Mouse (Mus musculus) G1E (cell line): Measurements from ENCODE around the gene Cc2d2a. TPM values are rescaled to one million over a fixed set of nuclear protein-coding genes. Genes with fewer than 3 reads are reported as not detected.

Experiments
- ATAC-seq: 2 replicates; pipeline ENCODE4 v1.8.0; 2016; ENCODE audit warnings: mild to moderate bottlenecking; ENCODE audit not compliant: insufficient number of reproducible peaks, poor library complexity, low FRiP score, severe bottlenecking; ENCODE audit errors: extremely low read depth
- DNase-seq: peaks from one replicate; pipeline ENCODE4 v3.0.0; 2012; ENCODE audit warnings: low spot score
- H3K27me3 ChIP-seq: 2 replicates; pipeline ENCODE4 v1.6.1; 2012; ENCODE audit warnings: mild to moderate bottlenecking, low read length, inconsistent platforms; ENCODE audit not compliant: insufficient read depth
- H3K36me3 ChIP-seq: replicated peaks from 2 replicates; pipeline ENCODE3; 2012; ENCODE audit warnings: mild to moderate bottlenecking, inconsistent platforms
- H3K4me1 ChIP-seq: 2 replicates; pipeline ENCODE4 v1.6.1; 2012; ENCODE audit warnings: low read depth, low read length, inconsistent platforms, mixed read lengths; ENCODE audit not compliant: insufficient read depth
- H3K4me3 ChIP-seq: 2 replicates; pipeline ENCODE4 v1.5.1; 2012; ENCODE audit warnings: low read depth, mild to moderate bottlenecking, inconsistent platforms, low read length, moderate library complexity, mixed read lengths
- H3K9me3 ChIP-seq: replicated peaks from 2 replicates; pipeline ENCODE4 v1.6.1; 2012; ENCODE audit warnings: inconsistent platforms
- CTCF ChIP-seq: IDR thresholded peaks from 2 replicates; pipeline ENCODE4 v1.5.1; 2012; ENCODE audit warnings: low read depth, low read length, inconsistent platforms, mixed read lengths
- GATA1 ChIP-seq: IDR thresholded peaks from 2 replicates; pipeline ENCODE4 v1.6.1; 2012; ENCODE audit warnings: borderline replicate concordance, low read length, inconsistent platforms, mixed read lengths
- GATA2 ChIP-seq: IDR thresholded peaks from 2 replicates; pipeline ENCODE4 v1.6.1; 2012; ENCODE audit warnings: low read depth, low read length, inconsistent platforms, borderline replicate concordance
- POLR2AphosphoS5 ChIP-seq: IDR thresholded peaks from 2 replicates; pipeline ENCODE4 v1.6.1; 2012; ENCODE audit warnings: low read depth, low read length, inconsistent platforms; ENCODE audit not compliant: insufficient replicate concordance
- TAL1 ChIP-seq: conservative IDR thresholded peaks from 2 replicates; pipeline ENCODE4 v1.6.1; 2012; ENCODE audit warnings: low read depth, low read length, inconsistent platforms, mixed read lengths
- polyA plus RNA-seq: library from polyadenylated mRNA; stranded (reverse); fragments of >175 nt; gene quantifications from 2 replicates; pipeline ENCODE4 v1.2.3, GENCODE M21; 2012
- total RNA-seq, 2 experiments: library from RNA; stranded (forward) in 1 of 2; stranded (reverse) in 1 of 2; fragments of 200-1000 nt in 1 of 2; fragments of >200 nt in 1 of 2; fragmentation: Nextera tagmentation in 1 of 2; gene quantifications; 2 replicates each; pipeline ENCODE4 v1.2.3; 2014 to 2017

The Cc2d2a gene
- total and polyA plus RNA-seq, 3 experiments: not detected

DNA sequence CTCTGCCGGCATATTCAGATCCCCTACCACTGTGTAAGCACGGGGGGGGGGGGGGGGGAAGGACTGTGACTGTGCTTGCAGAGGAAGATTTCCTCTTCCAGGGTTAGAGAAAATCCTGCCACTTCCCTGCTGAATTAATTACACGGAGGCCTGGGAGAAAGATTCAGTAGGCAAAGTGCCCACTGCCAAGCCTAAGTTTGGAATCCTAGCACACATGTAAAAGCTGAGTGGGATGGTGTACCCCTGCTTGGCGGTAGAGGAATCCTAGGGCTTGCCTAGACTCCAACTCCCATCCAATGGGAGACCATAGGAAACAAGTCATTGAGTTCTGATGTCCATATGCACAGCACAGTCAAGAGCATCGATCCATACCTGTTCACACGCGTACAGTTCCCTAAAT is 61.7 kb downstream of the Cc2d2a start:
- TF ChIP-seq CTCF: no peak
- no peak for TF ChIP-seq TAL1
- H3K9me3 ChIP-seq: no peaks in the 10 kb centered on the region
- DNase-seq (no peak), ATAC-seq (no peak)
- no peaks in the 10 kb centered on the region; the same call in 1 of the 2 replicates for H3K27me3 ChIP-seq
- H3K4me1 ChIP-seq: no peaks in the 10 kb centered on the region
- H3K4me3 ChIP-seq: no peak overlapping the region
- no peaks in the 10 kb centered on the region for H3K36me3 ChIP-seq

DNA sequence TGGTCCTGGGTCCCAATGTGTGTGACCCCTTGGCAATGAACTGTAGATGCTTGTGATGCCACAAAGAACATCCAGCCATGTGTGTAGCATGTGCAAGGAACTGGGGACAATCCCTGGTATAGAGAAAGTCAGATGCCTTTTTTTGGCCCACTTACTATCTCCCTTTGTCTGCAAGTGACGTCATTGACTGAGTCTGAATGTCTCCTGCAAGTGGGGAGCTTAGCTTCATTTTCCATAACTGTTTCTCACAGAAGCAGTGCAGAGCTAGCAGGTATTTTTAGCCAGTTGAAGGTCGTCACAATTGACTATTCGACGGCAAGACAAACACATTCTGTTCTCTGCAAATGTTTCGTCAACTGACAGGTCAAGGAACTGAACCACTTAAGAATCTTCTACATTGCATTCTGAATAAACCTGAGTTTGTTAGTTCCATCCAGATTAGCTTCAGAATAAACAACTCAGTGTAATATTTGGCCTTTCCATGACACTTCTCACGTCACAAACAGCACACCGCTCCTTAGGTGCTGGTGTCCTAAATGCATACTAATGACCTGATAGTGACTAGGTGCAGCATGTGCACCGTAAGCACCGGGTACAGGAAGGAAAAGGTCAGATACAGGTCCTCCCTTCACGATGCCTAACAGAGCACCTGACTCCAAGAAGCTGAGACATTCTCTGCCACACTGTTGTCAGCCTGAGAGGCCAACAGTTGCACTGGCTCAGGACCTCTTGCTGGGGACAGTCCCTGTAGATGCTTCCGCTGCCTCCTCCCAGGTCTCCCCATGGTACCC is 66.4 kb downstream of the Cc2d2a start:
- no peaks in the 10 kb centered on the region for H3K27me3 ChIP-seq
- no peaks in the 10 kb centered on the region for H3K9me3 ChIP-seq
- no peaks in the 10 kb centered on the region for H3K36me3 ChIP-seq
- ATAC-seq (no peak), DNase-seq (no peak)
- H3K4me3 ChIP-seq: no peak overlapping the region
- H3K4me1 ChIP-seq: no peaks in the 10 kb centered on the region
- TF ChIP-seq POLR2AphosphoS5 (no peak), CTCF (no peak), GATA2 (no peak), GATA1 (no peak), TAL1 (no peak)

DNA sequence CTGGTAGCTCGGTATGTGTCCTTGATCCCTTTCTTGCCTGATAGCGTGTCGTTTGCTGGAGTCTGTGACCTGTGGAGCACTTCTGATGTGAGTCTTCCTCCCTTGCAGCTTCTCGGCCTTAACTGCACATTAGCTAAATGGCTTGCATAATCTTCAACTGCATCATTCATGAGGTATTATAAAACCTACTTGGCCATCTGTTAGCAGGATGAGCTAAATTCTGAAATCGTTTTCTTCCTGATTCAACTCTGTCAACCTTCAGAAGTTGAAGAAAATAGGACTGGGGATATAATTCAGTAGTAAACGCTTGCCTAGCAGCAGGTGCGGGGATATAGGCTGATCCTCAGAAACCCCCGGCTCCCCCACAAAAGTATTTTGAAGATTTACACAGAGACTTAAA is 70.2 kb downstream of the Cc2d2a start:
- DNase-seq: no peak
- H3K36me3 ChIP-seq: peaks cover 2% of the 10 kb centered on the region
- no peaks in the 10 kb centered on the region; the same call in 1 of the 2 replicates for H3K4me1 ChIP-seq
- H3K4me3 ChIP-seq: no peak overlapping the region
- H3K27me3 ChIP-seq: no peaks in the 10 kb centered on the region
- H3K9me3 ChIP-seq: no peaks in the 10 kb centered on the region
- TF ChIP-seq POLR2AphosphoS5 (no peak), GATA2 (no peak), CTCF (no peak), GATA1 (no peak), TAL1 (no peak)
- no peak for ATAC-seq

DNA sequence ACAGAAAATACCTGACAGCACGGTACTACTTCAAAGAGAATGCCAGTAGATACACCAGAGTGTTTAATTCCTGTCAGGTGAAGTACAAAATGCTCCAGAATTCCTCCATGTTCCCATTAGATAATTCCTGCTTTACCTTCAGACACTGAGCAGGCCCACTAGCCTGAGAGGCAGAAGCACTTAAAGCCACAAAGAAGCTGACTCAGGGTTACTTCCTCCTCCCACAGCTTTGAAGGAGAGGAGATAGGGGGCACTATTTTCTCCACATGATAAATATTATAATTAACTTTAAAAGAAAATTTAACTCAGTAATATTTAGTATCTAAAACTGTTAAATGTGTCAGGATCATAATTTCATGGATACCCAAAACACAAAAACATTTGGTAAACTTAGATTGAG is 82.0 kb downstream of the Cc2d2a start:
- Histone ChIP-seq H3K36me3 (peaks cover 39% of the 10 kb centered on the region), H3K27me3 (no peaks in the 10 kb centered on the region), H3K4me1 (no peaks in the 10 kb centered on the region), H3K4me3 (no peak overlapping the region), H3K9me3 (no peaks in the 10 kb centered on the region)
- TF ChIP-seq GATA1: no peak
- TF ChIP-seq GATA2: no peak
- no peak for TF ChIP-seq CTCF
- DNase-seq: no peak
- no peak for ATAC-seq

DNA sequence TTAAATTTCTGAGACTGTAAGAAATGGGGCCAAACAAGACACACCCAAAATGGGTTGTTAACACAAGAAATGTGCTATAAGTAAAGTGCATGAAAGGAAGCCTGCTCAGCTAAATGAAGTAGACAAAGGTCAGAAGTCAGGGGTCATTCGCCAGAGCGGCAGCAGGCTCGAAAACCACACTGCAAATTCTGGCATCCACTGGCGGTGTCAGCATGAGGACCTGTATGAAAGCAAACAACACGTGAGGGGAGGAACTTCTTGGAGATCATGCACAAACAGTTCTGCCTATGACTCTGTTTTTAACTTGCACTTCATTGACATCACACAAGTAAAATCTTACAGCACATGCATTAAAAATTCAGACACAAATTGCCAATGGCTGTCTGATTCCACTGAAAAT is 83.0 kb downstream of the Cc2d2a start:
- no peak for TF ChIP-seq GATA1
- no peak for TF ChIP-seq POLR2AphosphoS5
- TF ChIP-seq TAL1: no peak
- TF ChIP-seq GATA2: no peak
- no peak for TF ChIP-seq CTCF
- ATAC-seq: no peak
- peaks cover 39% of the 10 kb centered on the region for H3K36me3 ChIP-seq
- H3K4me3 ChIP-seq: no peak overlapping the region
- no peak for DNase-seq
- no peaks in the 10 kb centered on the region for H3K27me3 ChIP-seq
- H3K9me3 ChIP-seq: no peaks in the 10 kb centered on the region
- H3K4me1 ChIP-seq: no peaks in the 10 kb centered on the region

DNA sequence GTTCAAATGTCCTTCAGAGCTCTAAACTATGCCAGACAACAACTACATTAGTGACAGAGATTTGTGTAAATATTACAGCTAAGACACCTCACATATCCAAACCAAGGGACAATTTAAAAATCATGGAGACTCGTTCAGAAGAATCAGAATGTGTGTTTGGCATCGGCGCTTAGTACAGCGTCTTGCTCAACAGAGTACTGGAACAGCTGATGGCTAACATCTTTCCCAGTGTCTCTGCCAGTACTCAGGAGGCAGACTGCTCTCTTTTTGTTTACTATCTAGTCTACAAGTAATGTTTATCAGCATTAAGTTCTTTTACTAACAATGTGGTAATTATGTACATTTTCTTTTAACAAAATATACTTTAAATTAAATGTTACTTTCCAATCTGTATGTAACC is 85.9 kb downstream of the Cc2d2a start:
- TF ChIP-seq GATA1: no peak
- Histone ChIP-seq H3K9me3 (no peaks in the 10 kb centered on the region), H3K4me1 (no peaks in the 10 kb centered on the region), H3K27me3 (no peaks in the 10 kb centered on the region), H3K4me3 (no peak overlapping the region), H3K36me3 (peaks cover 43% of the 10 kb centered on the region)
- DNase-seq: no peak
- no peak for ATAC-seq

DNA sequence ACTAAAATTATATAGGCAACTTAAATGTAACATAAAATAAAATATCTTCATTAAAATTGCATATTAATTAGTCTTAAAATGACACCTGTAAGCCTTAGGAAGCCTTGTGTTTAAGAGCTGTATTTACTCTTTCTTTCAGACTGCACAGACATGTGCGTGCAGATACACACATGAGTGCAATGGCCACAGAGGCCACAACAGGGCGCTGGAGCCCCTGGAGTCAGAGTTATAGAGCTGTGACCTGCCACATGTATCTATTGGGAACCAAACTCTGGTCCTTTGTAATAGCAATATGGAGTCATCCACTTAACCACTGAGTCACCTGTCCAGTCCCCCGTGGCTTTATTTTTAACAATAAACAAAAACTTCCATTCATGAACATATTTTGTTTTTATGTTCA is 86.9 kb downstream of the Cc2d2a start:
- no peak for DNase-seq
- Histone ChIP-seq H3K9me3 (no peaks in the 10 kb centered on the region), H3K27me3 (no peaks in the 10 kb centered on the region), H3K36me3 (peaks cover 43% of the 10 kb centered on the region), H3K4me3 (no peak overlapping the region), H3K4me1 (no peaks in the 10 kb centered on the region)
- no peak for TF ChIP-seq CTCF
- no peak for TF ChIP-seq TAL1
- TF ChIP-seq GATA2: no peak
- TF ChIP-seq POLR2AphosphoS5: no peak
- no peak for TF ChIP-seq GATA1
- ATAC-seq: no peak
